Mouse (Mus musculus): Measurements from ENCODE around the gene Btbd3. TPM values are rescaled to one million over a fixed set of nuclear protein-coding genes. Genes with fewer than 3 reads are reported as not detected.

The Btbd3 gene
- 18.3 and 23.3 TPM in 2 replicates for polyA plus RNA-seq (2014; fragmentation: Nextera tagmentation; extraction: Ambion mirVana)

DNA sequence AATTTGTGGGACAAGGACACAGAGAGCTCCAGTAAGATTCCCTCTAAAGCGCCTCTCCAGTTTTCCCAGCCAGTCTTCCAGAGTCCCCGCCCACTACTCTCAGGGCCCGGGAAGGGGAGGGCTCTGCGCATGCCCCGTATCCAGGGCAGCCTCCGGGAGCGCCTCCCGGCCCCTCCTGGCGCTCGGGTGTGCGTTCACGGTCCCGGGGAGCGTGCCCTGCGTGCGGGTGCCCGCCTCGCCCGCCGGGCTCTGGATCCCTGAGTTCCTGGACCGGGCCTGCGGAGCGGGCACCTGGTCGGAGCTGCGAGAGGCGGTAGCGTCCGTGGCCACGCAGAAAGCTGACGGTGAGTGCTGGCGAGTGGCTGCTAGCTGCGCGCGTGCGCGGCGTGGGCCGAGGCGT is at the start of gene Btbd3:
Gene Btbd3, plus strand, starts transcription at position 155 of the 400 bp plus-strand sequence.
- peaks cover 10% of the 10 kb centered on the region; the same call in 1 of the 2 replicates for H3K4me1 ChIP-seq (ENCODE audit: control insufficient read depth, insufficient read depth, low read length)
- no peaks in the 10 kb centered on the region for H3K9me3 ChIP-seq (ENCODE audit: control insufficient read depth, low read length)
- H3K27me3 ChIP-seq (ENCODE audit: control insufficient read depth, insufficient read depth, low read length): no peaks in the 10 kb centered on the region
- peak within 1 kb of the TSS; percentile 71 for H3K4me2 ChIP-seq
- H3K27ac ChIP-seq (ENCODE audit: low read depth, low read length): peak within 1 kb of the TSS; percentile 64
- ATAC-seq (ENCODE audit: low FRiP score) (peak; percentile 99), DNase-seq (ENCODE audit: low spot score, missing footprints) (peak; percentile 99)
- 0% methylated on average over 30 of the region's 39 CpGs for WGBS
- H3K9ac ChIP-seq (ENCODE audit: low read length): peak within 1 kb of the TSS; percentile 86
- no peaks in the 10 kb centered on the region for H3K36me3 ChIP-seq (ENCODE audit: control insufficient read depth, insufficient read depth, low read length)
- peak within 1 kb of the TSS; percentile 77 for H3K4me3 ChIP-seq (ENCODE audit: low read depth, low read length)

DNA sequence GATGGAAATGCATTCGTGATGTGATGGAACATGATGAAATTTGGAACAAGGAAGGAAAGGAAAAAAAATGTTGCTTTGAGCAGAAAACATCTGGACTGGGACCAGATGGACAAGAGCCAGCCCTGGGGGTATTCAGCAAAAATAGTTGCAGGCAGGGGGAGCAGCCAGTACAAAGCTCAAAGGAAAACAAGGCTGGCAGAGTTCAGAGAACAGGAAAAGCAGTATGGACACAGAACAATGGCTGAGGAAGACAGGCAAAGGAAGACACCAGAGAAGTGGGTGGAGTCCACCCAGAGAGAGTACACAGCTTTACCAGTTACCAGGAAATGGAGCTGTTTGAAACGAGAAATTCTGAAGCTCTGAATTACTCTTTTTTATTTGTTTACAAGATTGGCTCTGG is 40.8 kb upstream of the Btbd3 start:
- no peaks in the 10 kb centered on the region for H3K27me3 ChIP-seq (ENCODE audit: control insufficient read depth, insufficient read depth, low read length)
- H3K36me3 ChIP-seq (ENCODE audit: control insufficient read depth, insufficient read depth, low read length): no peaks in the 10 kb centered on the region
- no peak overlapping the region for H3K4me3 ChIP-seq (ENCODE audit: low read depth, low read length)
- no peak overlapping the region for H3K4me2 ChIP-seq
- no peak for ATAC-seq (ENCODE audit: low FRiP score)
- H3K9ac ChIP-seq (ENCODE audit: low read length): no peak overlapping the region
- H3K27ac ChIP-seq (ENCODE audit: low read depth, low read length): no peak overlapping the region
- no peak for DNase-seq (ENCODE audit: low spot score, missing footprints)
- H3K4me1 ChIP-seq (ENCODE audit: control insufficient read depth, insufficient read depth, low read length): no peaks in the 10 kb centered on the region
- 56% methylated on average over 2 of the region's 2 CpGs for WGBS
- H3K9me3 ChIP-seq (ENCODE audit: control insufficient read depth, low read length): no peaks in the 10 kb centered on the region

DNA sequence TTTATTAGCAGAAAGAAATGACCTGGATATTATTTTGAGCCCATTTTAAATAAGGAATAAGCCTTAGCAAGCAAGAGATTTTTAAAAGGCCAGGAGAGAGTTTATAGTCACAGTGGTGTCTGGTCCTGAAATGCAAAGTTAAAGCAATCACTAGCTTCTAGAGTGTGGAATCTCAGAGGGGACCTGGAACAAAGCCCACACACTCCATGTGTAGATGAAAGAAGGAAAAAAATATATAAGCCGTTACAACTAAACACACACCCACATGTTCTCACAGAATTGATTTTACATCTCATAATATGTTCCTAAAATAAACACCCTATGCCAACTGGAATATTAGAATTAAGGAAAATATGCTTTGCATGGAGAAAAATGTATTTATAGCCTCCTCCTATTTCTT is 36.1 kb upstream of the Btbd3 start:
- H3K27ac ChIP-seq (ENCODE audit: low read depth, low read length): no peak overlapping the region
- no peak overlapping the region for H3K9ac ChIP-seq (ENCODE audit: low read length)
- 79% methylated on average over 1 of the region's 1 CpGs for WGBS
- no peaks in the 10 kb centered on the region for H3K4me1 ChIP-seq (ENCODE audit: control insufficient read depth, insufficient read depth, low read length)
- H3K9me3 ChIP-seq (ENCODE audit: control insufficient read depth, low read length): no peaks in the 10 kb centered on the region
- H3K36me3 ChIP-seq (ENCODE audit: control insufficient read depth, insufficient read depth, low read length): no peaks in the 10 kb centered on the region
- H3K4me2 ChIP-seq: no peak overlapping the region
- H3K27me3 ChIP-seq (ENCODE audit: control insufficient read depth, insufficient read depth, low read length): no peaks in the 10 kb centered on the region
- no peak for DNase-seq (ENCODE audit: low spot score, missing footprints)
- H3K4me3 ChIP-seq (ENCODE audit: low read depth, low read length): no peak overlapping the region
- ATAC-seq (ENCODE audit: low FRiP score): no peak

DNA sequence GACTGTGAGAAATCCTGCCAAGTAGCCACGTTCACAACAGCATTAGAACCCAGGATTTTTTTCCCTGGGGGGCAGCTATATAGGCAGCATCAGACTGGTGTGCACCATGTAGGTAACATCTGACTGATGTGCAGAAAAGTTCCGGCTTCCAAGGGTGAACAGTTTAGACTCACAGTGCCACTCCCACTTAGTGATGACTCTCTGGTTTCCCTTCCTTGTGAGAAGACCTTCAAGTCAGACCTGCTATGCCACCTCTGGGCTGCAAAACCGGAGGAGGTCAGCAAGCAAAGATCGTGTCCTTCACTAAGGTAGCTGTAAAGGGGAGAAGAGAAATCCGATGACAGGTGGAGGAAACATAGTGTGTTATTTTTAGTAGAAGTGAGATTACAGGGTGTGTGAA is 24.1 kb upstream of the Btbd3 start:
- H3K27me3 ChIP-seq (ENCODE audit: control insufficient read depth, insufficient read depth, low read length): no peaks in the 10 kb centered on the region
- H3K4me3 ChIP-seq (ENCODE audit: low read depth, low read length): no peak overlapping the region
- no peaks in the 10 kb centered on the region for H3K9me3 ChIP-seq (ENCODE audit: control insufficient read depth, low read length)
- no peaks in the 10 kb centered on the region for H3K4me1 ChIP-seq (ENCODE audit: control insufficient read depth, insufficient read depth, low read length)
- DNase-seq (ENCODE audit: low spot score, missing footprints) (no peak), ATAC-seq (ENCODE audit: low FRiP score) (no peak)
- H3K4me2 ChIP-seq: no peak overlapping the region
- no peak overlapping the region for H3K27ac ChIP-seq (ENCODE audit: low read depth, low read length)
- no peak overlapping the region for H3K9ac ChIP-seq (ENCODE audit: low read length)
- WGBS: 80% methylated on average over 5 of the region's 5 CpGs
- H3K36me3 ChIP-seq (ENCODE audit: control insufficient read depth, insufficient read depth, low read length): no peaks in the 10 kb centered on the region

DNA sequence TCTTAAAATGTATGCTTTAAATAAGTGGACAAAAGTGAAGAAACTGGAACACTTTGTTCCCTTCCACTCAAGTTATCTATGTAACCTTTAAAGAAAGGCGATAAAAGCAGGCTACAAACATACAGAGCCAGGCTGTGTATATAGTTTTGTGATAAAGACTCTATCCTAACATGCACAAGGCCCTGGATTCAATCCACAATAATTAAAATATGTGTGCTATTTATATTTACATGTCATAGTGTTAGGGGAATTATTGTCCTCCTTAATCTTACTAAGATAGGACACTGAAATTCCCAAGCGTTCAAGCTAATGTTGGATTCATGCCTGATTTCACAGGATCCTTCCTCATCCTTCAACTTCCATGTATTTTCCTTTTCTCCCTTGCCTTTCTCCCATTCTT is 20.2 kb upstream of the Btbd3 start:
- 82% methylated on average over 2 of the region's 2 CpGs for WGBS
- no peaks in the 10 kb centered on the region for H3K27me3 ChIP-seq (ENCODE audit: control insufficient read depth, insufficient read depth, low read length)
- DNase-seq (ENCODE audit: low spot score, missing footprints): no peak
- ATAC-seq (ENCODE audit: low FRiP score): no peak
- H3K4me2 ChIP-seq: no peak overlapping the region
- H3K9me3 ChIP-seq (ENCODE audit: control insufficient read depth, low read length): no peaks in the 10 kb centered on the region
- H3K9ac ChIP-seq (ENCODE audit: low read length): no peak overlapping the region
- no peaks in the 10 kb centered on the region for H3K4me1 ChIP-seq (ENCODE audit: control insufficient read depth, insufficient read depth, low read length)
- no peak overlapping the region for H3K4me3 ChIP-seq (ENCODE audit: low read depth, low read length)
- no peaks in the 10 kb centered on the region for H3K36me3 ChIP-seq (ENCODE audit: control insufficient read depth, insufficient read depth, low read length)
- H3K27ac ChIP-seq (ENCODE audit: low read depth, low read length): no peak overlapping the region

GRCm38 (mm10) chr2:138242452-138242851 is 13.9 kb upstream of the Btbd3 start:
- ATAC-seq (ENCODE audit: low FRiP score) (no peak), DNase-seq (ENCODE audit: low spot score, missing footprints) (no peak)
- H3K9ac ChIP-seq (ENCODE audit: low read length): no peak overlapping the region
- H3K27me3 ChIP-seq (ENCODE audit: control insufficient read depth, insufficient read depth, low read length): no peaks in the 10 kb centered on the region
- H3K4me2 ChIP-seq: no peak overlapping the region
- no peaks in the 10 kb centered on the region for H3K9me3 ChIP-seq (ENCODE audit: control insufficient read depth, low read length)
- H3K27ac ChIP-seq (ENCODE audit: low read depth, low read length): no peak overlapping the region
- 86% methylated on average over 5 of the region's 5 CpGs for WGBS
- no peak overlapping the region for H3K4me3 ChIP-seq (ENCODE audit: low read depth, low read length)
- H3K4me1 ChIP-seq (ENCODE audit: control insufficient read depth, insufficient read depth, low read length): no peaks in the 10 kb centered on the region
- no peaks in the 10 kb centered on the region for H3K36me3 ChIP-seq (ENCODE audit: control insufficient read depth, insufficient read depth, low read length)

DNA sequence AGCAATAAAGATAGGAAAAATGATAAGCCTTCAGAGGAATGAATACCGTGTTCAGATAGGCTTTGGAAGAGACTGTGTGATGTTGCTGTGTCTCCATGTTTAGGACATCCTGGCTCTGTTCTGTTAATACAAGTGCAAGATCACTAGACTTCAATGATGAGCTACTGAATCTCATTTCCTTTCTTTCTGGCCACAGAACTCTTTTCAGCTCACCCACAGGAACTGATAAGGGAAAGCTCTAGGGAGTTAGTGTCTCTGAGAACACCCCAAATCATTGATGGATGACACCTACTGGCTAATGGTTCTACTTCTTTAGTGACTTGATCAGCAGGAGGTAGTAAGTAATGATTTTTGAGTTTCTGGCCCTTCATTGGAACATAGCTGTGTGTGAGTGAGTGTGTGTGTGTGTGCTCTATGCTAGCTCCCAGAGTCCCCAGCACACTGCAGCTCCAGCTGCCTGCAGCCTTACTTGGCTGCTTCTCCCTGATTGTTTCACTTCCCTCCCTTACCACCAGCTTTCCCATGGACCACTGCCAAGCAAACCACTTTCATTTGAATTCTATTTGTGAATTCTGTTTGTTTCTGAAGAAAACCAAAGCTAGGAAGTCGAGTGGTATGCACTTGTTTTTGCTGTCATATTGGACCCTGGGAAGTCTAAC is 10.6 kb upstream of the Btbd3 start:
- H3K9me3 ChIP-seq (ENCODE audit: control insufficient read depth, low read length): no peaks in the 10 kb centered on the region
- WGBS: 78% methylated on average over 2 of the region's 2 CpGs
- no peak overlapping the region for H3K27ac ChIP-seq (ENCODE audit: low read depth, low read length)
- H3K36me3 ChIP-seq (ENCODE audit: control insufficient read depth, insufficient read depth, low read length): no peaks in the 10 kb centered on the region
- no peak for ATAC-seq (ENCODE audit: low FRiP score)
- no peak for DNase-seq (ENCODE audit: low spot score, missing footprints)
- no peak overlapping the region for H3K4me3 ChIP-seq (ENCODE audit: low read depth, low read length)
- no peak overlapping the region for H3K4me2 ChIP-seq
- H3K9ac ChIP-seq (ENCODE audit: low read length): no peak overlapping the region
- no peaks in the 10 kb centered on the region for H3K4me1 ChIP-seq (ENCODE audit: control insufficient read depth, insufficient read depth, low read length)
- H3K27me3 ChIP-seq (ENCODE audit: control insufficient read depth, insufficient read depth, low read length): no peaks in the 10 kb centered on the region

DNA sequence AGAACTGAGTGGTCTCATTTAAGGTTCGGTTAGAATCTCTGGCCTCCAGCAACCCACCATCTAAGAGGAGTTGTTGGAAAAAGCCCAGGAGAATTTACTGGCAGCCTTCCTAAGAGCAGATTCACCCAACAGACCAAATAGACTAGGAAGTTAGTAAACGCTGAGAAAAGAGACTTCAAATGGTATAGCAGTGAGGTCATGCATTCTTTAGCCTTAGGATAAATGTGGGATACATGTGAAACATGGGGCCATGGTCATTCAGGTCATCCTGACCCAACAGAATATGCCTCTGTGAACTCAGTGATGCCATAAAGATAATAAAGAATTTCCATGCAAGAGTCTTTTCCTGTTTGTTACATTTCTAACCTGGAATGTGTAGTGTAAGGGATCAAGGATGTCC is 8.4 kb upstream of the Btbd3 start:
- 84% methylated on average over 2 of the region's 2 CpGs for WGBS
- ATAC-seq (ENCODE audit: low FRiP score) (no peak), DNase-seq (ENCODE audit: low spot score, missing footprints) (no peak)
- no peaks in the 10 kb centered on the region for H3K36me3 ChIP-seq (ENCODE audit: control insufficient read depth, insufficient read depth, low read length)
- no peak overlapping the region for H3K4me3 ChIP-seq (ENCODE audit: low read depth, low read length)
- no peaks in the 10 kb centered on the region for H3K4me1 ChIP-seq (ENCODE audit: control insufficient read depth, insufficient read depth, low read length)
- H3K27ac ChIP-seq (ENCODE audit: low read depth, low read length): no peak overlapping the region
- no peaks in the 10 kb centered on the region for H3K27me3 ChIP-seq (ENCODE audit: control insufficient read depth, insufficient read depth, low read length)
- H3K4me2 ChIP-seq: no peak overlapping the region
- H3K9ac ChIP-seq (ENCODE audit: low read length): no peak overlapping the region
- no peaks in the 10 kb centered on the region for H3K9me3 ChIP-seq (ENCODE audit: control insufficient read depth, low read length)

GRCm38 (mm10) chr2:138256851-138257471 is 596 bp downstream of the Btbd3 start:
- Histone ChIP-seq H3K9ac (ENCODE audit: low read length) (peak overlapping the region; percentile 86), H3K27me3 (ENCODE audit: control insufficient read depth, insufficient read depth, low read length) (no peaks in the 10 kb centered on the region), H3K4me1 (ENCODE audit: control insufficient read depth, insufficient read depth, low read length) (peaks cover 10% of the 10 kb centered on the region; the same call in 1 of the 2 replicates), H3K9me3 (ENCODE audit: control insufficient read depth, low read length) (no peaks in the 10 kb centered on the region), H3K4me3 (ENCODE audit: low read depth, low read length) (peak overlapping the region; percentile 77), H3K4me2 (peak overlapping the region; percentile 71), H3K27ac (ENCODE audit: low read depth, low read length) (peak overlapping the region; percentile 64), H3K36me3 (ENCODE audit: control insufficient read depth, insufficient read depth, low read length) (no peaks in the 10 kb centered on the region)
- ATAC-seq (ENCODE audit: low FRiP score) (peak; percentile 79), DNase-seq (ENCODE audit: low spot score, missing footprints) (peak; percentile 93)
- under 1% methylated on average over 44 of the region's 51 CpGs for WGBS

Measured in midbrain, embryonic 11.5 days (tissue).